22 mouse cellular contexts compared by ENCODE assay signal in genomic region chr17:12935719-12936118, GRCm38 (mm10). TPM values are rescaled to one million over a fixed set of nuclear protein-coding genes. Genes with fewer than 3 reads are reported as not detected.
DNase-seq lines count a peak whose midpoint lies in the region; ATAC-seq lines count a peak whose summit lies in the region.
"Had no signal": no experiment of that assay in that cellular context is flagged by ENCODE, and none has a peak within 500 bp of the region (broad histone marks: within the 10 kb centered on the region; RNA-seq: fewer than 3 reads in every experiment).

No protein-coding gene starts in this region.

- peaks cover 12% of the 10 kb centered on the region for H3K4me1 ChIP-seq in liver, embryonic 13.5 days (replicated peaks)
- peaks cover 5% of the 10 kb centered on the region; the same call in 1 of the 2 replicates for H3K4me1 ChIP-seq in kidney, embryonic 16.5 days (ENCODE audit: insufficient read depth, low read length)
- no peaks in the 10 kb centered on the region; the same call in 1 of the 2 replicates for H3K4me1 ChIP-seq in stomach, embryonic 15.5 days

- no peak for ATAC-seq in liver, embryonic 13.5 days (ENCODE audit: low read depth)
- peak; percentile 58; the same call in 1 of the 2 replicates for ATAC-seq in kidney, embryonic 16.5 days (ENCODE audit: low FRiP score, low TSS enrichment)
- ATAC-seq in stomach, embryonic 15.5 days (ENCODE audit: insufficient read depth, low FRiP score, low read depth): peak; percentile 36; the same call in 1 of the 2 replicates
- ATAC-seq in activated CD4-positive, CD25-positive, alpha-beta regulatory T cell, adult 4 months: no peak
- ATAC-seq: forebrain, embryonic 15.5 days had no signal

- H3K9me3 ChIP-seq in liver, embryonic 13.5 days (replicated peaks): no peaks in the 10 kb centered on the region
- H3K9me3 ChIP-seq in kidney, embryonic 16.5 days (ENCODE audit: low read length): no peaks in the 10 kb centered on the region
- no peaks in the 10 kb centered on the region for H3K9me3 ChIP-seq in stomach, embryonic 15.5 days
- H3K9me3 ChIP-seq: forebrain, embryonic 15.5 days; heart, embryonic 13.5 days; hindbrain, embryonic 12.5 days had no signal

- intact Hi-C loops in heart, postnatal 10 days (cut with DNase I): no loop called here

- peak; percentile 14 for DNase-seq in heart, adult 11 months
- DNase-seq in heart, postnatal 10 days: no peak
- DNase-seq in liver, embryonic 13.5 days: no peak
- DNase-seq in liver: no peak
- no peak for DNase-seq in thymus, postnatal 25 days
- DNase-seq: adrenal gland, postnatal 25 days; cerebellum, adult 9-10 months; gastrocnemius, postnatal 25 days; heart, adult 2 months; lung, adult 18-20 months; lung, postnatal 14 days; right cerebral cortex, postnatal 25 days; spleen, adult 18-20 months; thymus, postnatal 36 days had no signal

- H3K4me3 ChIP-seq in liver, embryonic 13.5 days (replicated peaks): no peak overlapping the region
- no peak overlapping the region for H3K4me3 ChIP-seq in kidney, embryonic 16.5 days (ENCODE audit: low read length)
- no peak overlapping the region for H3K4me3 ChIP-seq in stomach, embryonic 15.5 days (replicated peaks)
- H3K4me3 ChIP-seq: forebrain, embryonic 15.5 days; heart, adult 2 months; heart, embryonic 13.5 days; hindbrain, embryonic 12.5 days had no signal

- no peaks in the 10 kb centered on the region for H3K36me3 ChIP-seq in liver, embryonic 13.5 days
- H3K36me3 ChIP-seq in kidney, embryonic 16.5 days (ENCODE audit: insufficient read depth, low read length): no peaks in the 10 kb centered on the region
- no peaks in the 10 kb centered on the region for H3K36me3 ChIP-seq in stomach, embryonic 15.5 days
- H3K36me3 ChIP-seq: forebrain, embryonic 15.5 days; heart, embryonic 13.5 days; hindbrain, embryonic 12.5 days had no signal

- no peak overlapping the region for H3K4me2 ChIP-seq in liver, embryonic 13.5 days
- no peak overlapping the region for H3K4me2 ChIP-seq in kidney, embryonic 16.5 days (replicated peaks; ENCODE audit: low read depth, low read length)
- H3K4me2 ChIP-seq in stomach, embryonic 15.5 days: no peak overlapping the region
- H3K4me2 ChIP-seq: forebrain, embryonic 15.5 days; heart, embryonic 13.5 days; hindbrain, embryonic 12.5 days; midbrain, embryonic 11.5 days had no signal

- H3K27ac ChIP-seq in liver, embryonic 13.5 days: peak overlapping the region; percentile 35; the same call in 1 of the 2 replicates
- peak overlapping the region; percentile 53; the same call in 1 of the 2 replicates for H3K27ac ChIP-seq in kidney, embryonic 16.5 days (ENCODE audit: low read length)
- no peak overlapping the region for H3K27ac ChIP-seq in stomach, embryonic 15.5 days
- H3K27ac ChIP-seq: forebrain, embryonic 15.5 days; heart, adult 2 months; heart, embryonic 13.5 days; hindbrain, embryonic 12.5 days had no signal

- H3K27me3 ChIP-seq in liver, embryonic 13.5 days: no peaks in the 10 kb centered on the region
- no peaks in the 10 kb centered on the region for H3K27me3 ChIP-seq in kidney, embryonic 16.5 days (ENCODE audit: insufficient read depth, low read length)
- H3K27me3 ChIP-seq in stomach, embryonic 15.5 days (replicated peaks): no peaks in the 10 kb centered on the region
- H3K27me3 ChIP-seq: forebrain, embryonic 15.5 days; heart, embryonic 13.5 days; hindbrain, embryonic 12.5 days had no signal

- WGBS in liver, embryonic 13.5 days (ENCODE audit: insufficient replicate concordance): 49% methylated on average over 4 of the region's 4 CpGs
- WGBS in kidney, embryonic 16.5 days: 55% methylated on average over 4 of the region's 4 CpGs
- 55% methylated on average over 4 of the region's 4 CpGs for WGBS in stomach, embryonic 15.5 days

- no peak overlapping the region for H3K9ac ChIP-seq in liver, embryonic 13.5 days
- H3K9ac ChIP-seq in kidney, embryonic 16.5 days (replicated peaks; ENCODE audit: low read length): no peak overlapping the region
- H3K9ac ChIP-seq in stomach, embryonic 15.5 days: no peak overlapping the region
- H3K9ac ChIP-seq: forebrain, embryonic 15.5 days; heart, embryonic 13.5 days; hindbrain, embryonic 12.5 days had no signal

RNA-seq across cellular contexts. Expression of gene Acat3, which starts 4.7 kb away (rescaled TPM):
- total RNA-seq in heart, postnatal 10 days (2021): not detected
- polyA plus RNA-seq in liver, embryonic 13.5 days (2015; fragmentation: Nextera tagmentation; extraction: Ambion mirVana): 1.9 and 2.6 TPM in 2 replicates
- 4.7 and 5.0 TPM in 2 replicates for polyA plus RNA-seq in kidney, embryonic 16.5 days (2015; fragmentation: Nextera tagmentation; extraction: Ambion mirVana)
- 1.2 and 1.6 TPM in 2 replicates for polyA plus RNA-seq in stomach, embryonic 15.5 days (2015; fragmentation: Nextera tagmentation; extraction: Ambion mirVana)
- under 1 TPM in 1 of 2 experiments, not detected in 1; 0.93 TPM for polyA plus RNA-seq in activated CD4-positive, CD25-positive, alpha-beta regulatory T cell, adult 4 months (2017; shearing (Covaris generic))
- total RNA-seq: gastrocnemius, postnatal 25 days; heart, adult 2 months; heart, postnatal 25 days had no signal

RNA-seq across cellular contexts. Expression of gene Mrpl18, which starts 19.6 kb away (rescaled TPM):
- 100 to 1,000 TPM; 159 to 170 TPM for total RNA-seq in heart, postnatal 10 days (2021)
- polyA plus RNA-seq in liver, embryonic 13.5 days (2015; fragmentation: Nextera tagmentation; extraction: Ambion mirVana): 184 and 197 TPM in 2 replicates
- polyA plus RNA-seq in kidney, embryonic 16.5 days (2015; fragmentation: Nextera tagmentation; extraction: Ambion mirVana): 155 and 158 TPM in 2 replicates
- polyA plus RNA-seq in stomach, embryonic 15.5 days (2015; fragmentation: Nextera tagmentation; extraction: Ambion mirVana): 147 and 163 TPM in 2 replicates
- polyA plus RNA-seq in activated CD4-positive, CD25-positive, alpha-beta regulatory T cell, adult 4 months (2017; shearing (Covaris generic)): 100 to 1,000 TPM; 209 to 240 TPM

RNA-seq across cellular contexts. Expression of gene Tcp1, which starts 20.2 kb away (rescaled TPM):
- total RNA-seq in heart, postnatal 10 days (2021): 100 to 1,000 TPM; 226 to 233 TPM
- polyA plus RNA-seq in liver, embryonic 13.5 days (2015; fragmentation: Nextera tagmentation; extraction: Ambion mirVana): 346 and 426 TPM in 2 replicates
- polyA plus RNA-seq in kidney, embryonic 16.5 days (2015; fragmentation: Nextera tagmentation; extraction: Ambion mirVana): 383 and 391 TPM in 2 replicates
- 369 and 399 TPM in 2 replicates for polyA plus RNA-seq in stomach, embryonic 15.5 days (2015; fragmentation: Nextera tagmentation; extraction: Ambion mirVana)
- 100 to 1,000 TPM; 259 to 267 TPM for polyA plus RNA-seq in activated CD4-positive, CD25-positive, alpha-beta regulatory T cell, adult 4 months (2017; shearing (Covaris generic))

RNA-seq across cellular contexts. Expression of gene Acat2, which starts 24.8 kb away (rescaled TPM):
- total RNA-seq in heart, postnatal 10 days (2021): 10 to 100 TPM; 13.2 to 17.0 TPM
- polyA plus RNA-seq in liver, embryonic 13.5 days (2015; fragmentation: Nextera tagmentation; extraction: Ambion mirVana): 87.7 and 104 TPM in 2 replicates
- polyA plus RNA-seq in kidney, embryonic 16.5 days (2015; fragmentation: Nextera tagmentation; extraction: Ambion mirVana): 134 and 136 TPM in 2 replicates
- 146 and 154 TPM in 2 replicates for polyA plus RNA-seq in stomach, embryonic 15.5 days (2015; fragmentation: Nextera tagmentation; extraction: Ambion mirVana)
- polyA plus RNA-seq in activated CD4-positive, CD25-positive, alpha-beta regulatory T cell, adult 4 months (2017; shearing (Covaris generic)): 10 to 100 TPM; 38.5 to 40.3 TPM

RNA-seq across cellular contexts. Expression of gene Pnldc1, which starts 25.7 kb away (rescaled TPM):
- total RNA-seq in heart, postnatal 10 days (2021): 1 to 10 TPM; 1.3 to 1.5 TPM
- polyA plus RNA-seq in liver, embryonic 13.5 days (2015; fragmentation: Nextera tagmentation; extraction: Ambion mirVana): 0.40 and 0.66 TPM in 2 replicates
- 0.64 and 1.3 TPM in 2 replicates for polyA plus RNA-seq in kidney, embryonic 16.5 days (2015; fragmentation: Nextera tagmentation; extraction: Ambion mirVana)
- polyA plus RNA-seq in stomach, embryonic 15.5 days (2015; fragmentation: Nextera tagmentation; extraction: Ambion mirVana): 1.0 and 1.3 TPM in 2 replicates
- polyA plus RNA-seq in activated CD4-positive, CD25-positive, alpha-beta regulatory T cell, adult 4 months (2017; shearing (Covaris generic)): 1 to 10 TPM in 1 of 2 experiments, under 1 TPM in 1; 0.62 to 1.2 TPM

Comparison
In these comparisons a context has a peak if more than half of its experiments do, and no peak if none do; other contexts are left out.
1. ATAC-seq: peak in kidney, embryonic 16.5 days (single experiment) and stomach, embryonic 15.5 days (single experiment); none in liver, embryonic 13.5 days (single experiment) and activated CD4-positive, CD25-positive, alpha-beta regulatory T cell, adult 4 months (single experiment).